Mouse (Mus musculus) liver (tissue): ENCODE measurements around the gene Mtfmt.

ENCODE experiments used
- DNase-seq: peaks from one replicate; pipeline ENCODE4 v3.0.0-alpha.2; 2020; ENCODE audit warnings: mixed read lengths

The Mtfmt gene

DNA sequence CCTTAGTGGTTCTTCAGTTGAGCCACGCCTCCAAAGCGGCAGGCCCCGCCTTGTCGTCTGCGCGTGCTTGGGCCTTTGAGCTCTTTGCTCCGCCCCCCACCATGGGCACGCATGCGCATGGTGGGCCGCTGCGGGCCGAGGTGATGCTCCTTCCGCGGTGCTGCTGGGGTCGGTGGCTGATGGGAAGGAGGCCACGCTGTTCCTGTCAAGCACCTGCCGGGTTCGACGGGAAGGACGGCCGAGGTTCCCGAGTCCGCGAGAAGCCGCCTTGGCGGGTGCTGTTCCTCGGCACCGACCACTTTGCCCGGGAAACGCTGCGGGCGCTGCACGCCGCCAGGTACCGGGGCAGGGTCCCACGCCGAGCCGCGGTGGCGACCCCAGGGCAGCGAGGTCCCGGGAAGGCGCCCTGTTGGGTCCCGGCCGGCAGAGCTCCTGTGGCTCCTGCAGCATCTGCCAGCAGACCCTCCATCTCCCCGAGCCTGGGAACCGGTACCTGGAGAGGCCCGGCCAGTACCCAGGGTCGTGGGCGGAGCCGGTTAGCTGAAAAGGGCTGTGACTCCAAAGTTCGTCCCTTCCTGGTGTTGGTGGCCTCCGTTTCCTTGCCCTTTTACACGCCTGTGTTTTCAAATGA is at the start of gene Mtfmt:
Gene Mtfmt (plus strand): TSS at position 112 of the 631 bp plus-strand sequence.
- DNase-seq, result peak; percentile 97

DNA sequence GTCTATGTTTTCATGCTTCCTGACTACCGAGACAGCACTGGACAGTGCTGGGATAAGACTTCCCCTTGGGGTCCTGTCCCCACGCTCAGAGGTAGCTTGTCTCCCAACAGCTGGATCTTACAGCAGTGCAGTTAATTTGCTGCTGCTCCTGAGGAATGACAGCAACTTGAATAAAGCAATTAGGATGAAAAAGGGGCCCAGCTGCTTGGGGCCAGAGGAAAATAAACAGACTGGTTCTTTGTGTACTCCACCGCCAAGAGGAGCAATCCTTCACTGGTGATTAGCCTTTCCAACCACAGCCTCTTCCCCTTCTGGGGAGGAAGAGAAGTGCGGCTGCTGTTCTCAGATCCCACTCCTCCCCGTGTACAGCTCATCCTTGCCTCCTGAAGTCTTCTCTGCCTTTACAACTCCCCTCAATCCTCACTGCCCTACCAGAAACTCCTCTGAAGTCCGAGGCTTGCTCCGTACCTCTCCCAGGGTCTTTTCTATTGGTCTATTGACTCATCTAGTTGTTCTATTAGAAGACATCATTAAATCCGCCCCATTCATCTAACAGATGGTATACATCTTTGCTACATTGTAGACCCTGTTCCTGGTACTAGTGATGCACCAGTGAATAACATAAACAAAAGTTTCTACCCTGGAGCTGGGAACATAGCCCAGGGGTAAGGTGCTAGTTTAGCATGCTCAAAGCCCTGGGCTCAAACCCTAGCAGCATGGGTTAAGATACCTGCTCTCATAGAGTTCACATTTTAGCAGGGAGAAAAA is 49.0 kb upstream of the Mtfmt start:
- DNase-seq, result no peak

DNA sequence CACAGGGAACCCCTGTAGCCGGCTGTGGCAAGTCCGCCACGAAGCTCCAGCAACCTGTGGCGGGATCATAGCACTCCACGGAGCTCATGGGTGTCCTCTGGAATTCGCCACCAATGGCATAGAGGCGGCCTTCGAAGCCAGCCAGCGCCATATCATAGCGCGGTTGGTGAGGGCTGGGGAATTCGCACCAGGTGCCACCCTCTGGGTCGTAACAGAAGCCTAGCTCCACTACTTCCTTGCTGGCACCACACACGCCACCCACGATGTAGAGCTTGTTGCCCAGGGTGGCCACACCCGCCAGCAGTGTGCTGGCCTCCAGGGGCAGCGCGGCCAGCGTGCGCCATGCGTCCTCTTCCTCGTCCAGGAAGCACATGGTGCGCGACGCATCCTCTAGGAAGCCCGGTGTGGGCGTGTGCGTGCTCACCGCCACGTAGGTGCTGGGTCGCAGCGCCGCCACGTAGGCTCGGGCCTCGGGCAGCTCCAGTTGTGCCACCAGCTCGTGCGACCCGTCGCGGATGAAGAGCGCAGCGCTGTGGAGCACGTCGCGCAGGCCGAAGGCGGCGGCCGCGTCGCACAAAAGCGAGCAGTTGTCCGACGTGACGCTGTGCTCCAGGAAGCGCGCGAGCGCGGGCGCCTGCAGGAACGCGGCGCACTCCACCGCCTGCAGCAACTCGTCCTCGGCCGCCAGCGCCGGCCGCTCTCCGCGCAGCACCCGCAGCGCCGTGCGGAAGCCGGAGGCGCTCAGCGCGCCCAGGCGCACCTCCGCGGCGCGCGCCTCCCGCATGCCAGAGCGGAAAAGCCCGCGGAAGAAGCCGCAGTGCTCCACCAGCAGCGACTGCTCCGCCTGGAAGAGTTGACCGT is 44.6 kb upstream of the Mtfmt start:
- DNase-seq, result no peak

DNA sequence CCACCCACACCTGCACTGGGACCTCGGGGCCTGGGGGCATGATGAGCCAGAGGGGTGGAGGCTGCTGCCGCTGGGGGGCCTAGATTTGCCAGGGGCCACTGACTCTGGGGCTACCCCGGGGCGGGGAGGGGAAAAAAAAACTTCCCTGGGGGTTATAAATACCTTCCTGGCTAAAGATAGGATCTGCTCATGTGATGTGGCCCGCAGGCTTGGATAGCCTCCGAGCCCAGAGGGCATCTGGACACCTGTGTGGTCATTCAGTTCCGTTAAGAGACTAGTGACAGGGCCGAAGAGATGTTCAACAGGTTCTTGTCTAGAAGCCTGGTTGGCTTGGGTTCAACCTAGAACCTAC is 44.0 kb upstream of the Mtfmt start, which contains the start of gene Kbtbd13:
Gene Kbtbd13 (minus strand): TSS at position 40 of the 352 bp plus-strand sequence.
- no peak for DNase-seq

- peak; percentile 65 for DNase-seq
Measured at GRCm38 (mm10) chr9:65392638-65393364, 42.8 kb upstream of the Mtfmt start.

DNA sequence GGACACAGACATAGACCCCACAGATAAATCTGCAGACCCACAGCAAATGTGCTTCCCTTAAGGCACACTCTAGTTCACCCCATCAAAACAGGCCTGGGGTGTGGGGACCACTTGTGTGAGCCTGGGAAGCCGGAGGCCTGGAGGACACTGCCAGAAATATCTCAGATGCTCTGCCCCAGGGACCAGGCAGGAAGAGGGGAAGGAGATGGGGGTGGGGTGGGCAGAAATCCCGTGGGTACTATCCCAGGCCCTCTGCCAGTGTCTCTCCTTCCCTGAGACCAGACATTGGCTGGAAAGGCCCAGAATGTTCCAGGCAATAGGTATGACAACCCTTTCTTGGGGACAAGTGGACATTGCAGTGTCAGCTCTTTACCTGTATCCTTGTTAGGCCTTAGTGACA is 42.0 kb upstream of the Mtfmt start:
- DNase-seq, result no peak

- no peak for DNase-seq
Measured at GRCm38 (mm10) chr9:65394360-65394759, 41.2 kb upstream of the Mtfmt start.

DNA sequence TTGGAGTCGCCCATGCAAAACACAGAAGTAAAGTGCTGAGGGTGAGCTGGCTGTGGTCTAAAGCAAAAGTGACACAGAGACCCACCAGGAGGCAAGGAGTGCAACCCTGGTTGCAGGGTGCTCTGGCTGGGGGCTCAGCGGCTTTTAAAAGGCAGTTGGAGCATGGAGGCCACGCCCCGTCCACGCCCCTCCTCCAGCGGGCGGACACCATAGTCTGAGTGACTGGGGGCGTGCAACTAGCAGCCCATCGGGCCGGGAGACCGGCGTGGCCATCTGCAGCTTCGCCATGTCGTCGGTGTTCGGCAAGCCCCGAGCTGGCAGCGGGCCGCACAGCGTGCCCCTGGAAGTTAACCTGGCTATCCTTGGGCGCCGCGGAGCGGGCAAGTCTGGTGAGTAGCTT is 37.3 kb upstream of the Mtfmt start, which contains the start of gene Rasl12:
Gene Rasl12 (plus strand): TSS at position 228 of the 400 bp plus-strand sequence.
- peak; percentile 75 for DNase-seq

DNA sequence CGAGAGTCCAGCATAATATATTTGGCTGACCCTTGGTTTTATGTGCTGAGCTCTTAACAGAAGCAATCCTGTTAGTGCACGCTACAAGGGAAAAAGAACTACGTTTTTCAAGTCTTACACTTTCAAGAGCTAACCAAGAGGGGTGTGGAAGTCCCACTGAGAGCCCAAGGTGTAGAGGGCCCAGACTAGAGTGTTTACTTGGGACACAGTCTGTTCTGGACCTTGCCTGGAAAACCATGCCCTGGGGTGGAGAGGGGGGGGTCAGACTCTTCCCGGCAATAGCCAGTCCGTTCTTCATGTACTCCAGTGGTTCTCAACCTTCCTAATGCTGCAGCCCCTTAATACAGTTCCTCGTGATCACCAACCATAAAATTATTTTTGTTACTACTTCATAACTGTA is 35.6 kb upstream of the Mtfmt start:
- DNase-seq, result no peak

- DNase-seq, result no peak
Measured at GRCm38 (mm10) chr9:65404331-65405183, 31.0 kb upstream of the Mtfmt start.

GRCm38 (mm10) chr9:65405184-65405449 is 30.5 kb upstream of the Mtfmt start:
- no peak for DNase-seq

GRCm38 (mm10) chr9:65407327-65407726 is 28.3 kb upstream of the Mtfmt start:
- no peak for DNase-seq

GRCm38 (mm10) chr9:65407861-65408260 is 27.7 kb upstream of the Mtfmt start:
- DNase-seq, result no peak

DNA sequence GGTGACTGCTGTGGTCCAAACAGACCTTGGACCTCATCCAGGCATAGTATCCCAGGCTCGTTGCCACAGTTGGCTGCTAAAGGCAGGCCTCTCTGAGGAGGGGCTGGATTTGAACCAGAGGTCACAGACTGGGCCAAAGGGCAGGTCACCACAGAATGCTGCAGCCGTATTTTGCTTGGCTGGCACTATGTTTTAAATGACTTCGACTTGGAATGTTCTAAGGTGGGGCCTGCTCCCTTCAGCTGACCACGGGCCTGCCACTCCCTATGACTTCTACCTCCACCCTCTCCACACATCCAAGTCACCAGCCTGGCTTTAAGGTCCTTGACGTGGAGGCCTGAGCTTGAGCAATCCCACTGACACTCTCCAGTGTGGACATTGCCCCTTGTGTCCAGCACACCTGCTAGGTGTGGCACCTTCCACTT is 26.7 kb upstream of the Mtfmt start:
- DNase-seq, result no peak

DNA sequence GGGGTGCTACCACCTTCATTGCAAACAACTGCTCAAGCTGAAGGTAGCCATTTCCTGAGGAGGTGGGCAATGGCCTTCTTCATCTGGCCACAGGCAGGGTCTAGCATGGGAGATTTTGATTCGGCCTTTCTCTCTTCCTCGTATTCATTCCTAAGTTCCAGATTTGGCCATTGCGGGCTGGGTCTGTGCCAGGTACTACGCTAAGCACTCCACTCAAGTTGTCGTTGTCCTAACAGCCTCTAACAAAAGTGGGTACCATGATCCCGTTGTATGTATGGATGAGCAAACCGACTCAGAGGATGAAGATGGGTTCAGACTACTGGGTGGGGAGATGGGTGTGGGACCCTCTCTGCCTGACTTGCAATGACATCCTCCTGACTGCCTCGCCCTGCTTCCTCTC is 25.2 kb upstream of the Mtfmt start:
- no peak for DNase-seq

DNA sequence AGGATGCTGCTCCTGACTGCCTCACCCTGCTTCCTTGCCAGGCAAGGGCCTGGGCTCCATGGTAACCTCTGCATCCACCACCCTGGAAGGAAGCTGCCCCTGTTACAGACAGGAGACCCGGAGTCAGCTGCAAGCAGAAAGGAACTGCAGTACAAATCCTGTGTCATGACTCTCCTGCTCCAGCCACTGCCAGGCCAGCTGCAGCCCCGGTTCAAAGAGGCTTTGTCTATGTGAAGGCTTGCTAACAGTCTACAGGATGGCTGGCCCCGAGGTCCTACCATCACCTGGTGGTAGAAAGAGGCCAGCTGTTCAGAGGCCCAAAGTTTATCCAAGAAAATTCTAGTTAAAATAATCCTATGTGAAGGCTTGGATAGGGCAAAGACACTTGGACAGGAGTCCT is 24.3 kb upstream of the Mtfmt start:
- no peak for DNase-seq

DNA sequence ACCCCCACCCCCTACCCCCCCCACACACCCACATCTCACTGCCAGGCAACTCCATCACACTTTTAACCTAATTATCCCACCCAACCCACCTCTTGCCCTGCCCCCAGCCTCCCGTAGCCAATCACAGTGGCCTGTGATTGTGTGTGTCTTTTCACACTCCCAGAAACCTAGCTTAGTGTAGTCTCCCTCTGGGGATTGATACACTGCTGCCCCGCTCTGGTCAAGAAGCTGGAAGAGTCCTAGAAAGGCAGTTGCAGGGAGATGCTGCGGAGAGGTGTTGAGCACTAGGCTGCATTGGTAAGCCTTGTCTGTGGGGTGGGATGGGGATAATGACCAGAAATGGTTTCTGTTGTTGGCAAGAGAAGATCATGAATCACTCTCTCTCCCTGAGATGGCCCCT is 17.8 kb upstream of the Mtfmt start:
- DNase-seq, result no peak

DNA sequence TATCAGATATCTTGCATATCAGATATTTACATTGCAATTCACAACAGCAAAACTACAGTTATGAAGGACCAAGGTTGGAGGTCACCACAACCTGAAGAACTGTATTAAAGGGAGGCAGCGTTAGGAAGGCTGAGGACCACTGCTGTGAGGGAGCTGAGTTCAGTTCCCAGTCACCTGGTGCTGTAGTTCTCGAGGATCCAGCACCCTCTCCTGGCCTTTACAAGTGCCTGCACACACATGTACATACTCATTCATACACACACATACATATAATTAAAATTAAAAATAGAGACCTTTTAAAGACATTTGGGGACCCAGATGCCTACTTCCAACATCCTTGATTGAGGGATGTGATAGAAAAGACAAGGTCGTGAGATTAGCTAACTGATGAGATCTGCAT is 15.9 kb upstream of the Mtfmt start:
- no peak for DNase-seq

DNA sequence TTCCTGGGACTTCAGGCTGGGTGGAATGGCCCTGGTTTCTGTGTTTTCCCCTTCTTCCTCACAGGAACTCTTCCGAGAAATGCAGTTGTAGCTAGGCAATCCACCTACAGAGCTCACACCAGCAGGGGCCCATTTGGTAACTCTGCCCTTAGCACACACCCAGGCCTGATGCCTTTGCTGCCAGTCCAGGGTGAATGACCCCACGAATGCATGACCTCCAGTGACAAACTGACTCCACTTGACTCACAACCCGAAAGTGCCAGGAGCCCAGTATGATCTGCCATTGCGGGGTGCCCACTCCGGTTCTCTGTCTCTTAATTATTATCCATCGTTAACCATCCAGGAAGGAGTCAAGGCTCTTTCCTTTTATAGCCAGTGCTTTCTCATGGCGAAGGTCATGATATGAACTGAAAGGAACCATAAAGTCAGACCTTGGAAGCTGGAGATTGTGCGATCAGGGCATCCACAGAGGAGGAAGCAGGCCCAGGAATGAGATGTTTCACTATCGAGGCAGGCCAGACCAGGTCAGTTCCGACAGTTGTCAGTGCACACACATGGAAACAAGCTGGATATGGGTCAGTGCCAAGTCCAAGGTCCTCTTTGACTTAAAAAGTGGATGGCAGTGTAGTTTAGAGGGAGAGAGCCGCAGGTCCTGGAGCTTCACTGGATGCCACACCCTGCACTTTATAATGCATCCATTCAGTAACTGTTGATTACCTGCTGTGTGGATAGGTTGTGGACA is 12.7 kb upstream of the Mtfmt start, which contains the start of gene Slc51b:
Gene Slc51b (minus strand): TSS at position 196 of the 742 bp plus-strand sequence.
- DNase-seq, result no peak

DNA sequence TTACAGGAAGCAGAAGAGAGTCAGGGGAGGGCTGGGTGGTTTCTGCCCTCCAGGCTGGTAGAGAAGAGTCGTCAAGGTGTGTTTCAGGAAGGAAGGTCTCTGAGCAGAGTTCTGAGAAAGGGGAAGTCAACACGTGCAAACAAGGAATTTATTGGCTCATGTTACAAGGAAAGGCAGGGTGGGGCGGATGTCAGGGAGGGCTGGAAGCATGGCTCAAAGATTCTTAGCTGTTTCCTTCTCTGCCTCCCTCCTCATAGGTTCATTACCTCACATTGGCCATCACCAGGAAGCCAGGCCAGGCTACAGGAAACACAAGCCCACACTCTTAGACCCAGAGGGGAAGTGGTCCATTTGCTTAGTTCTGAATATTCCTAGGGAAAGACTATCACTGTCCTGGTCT is 11.2 kb upstream of the Mtfmt start:
- DNase-seq, result no peak

DNA sequence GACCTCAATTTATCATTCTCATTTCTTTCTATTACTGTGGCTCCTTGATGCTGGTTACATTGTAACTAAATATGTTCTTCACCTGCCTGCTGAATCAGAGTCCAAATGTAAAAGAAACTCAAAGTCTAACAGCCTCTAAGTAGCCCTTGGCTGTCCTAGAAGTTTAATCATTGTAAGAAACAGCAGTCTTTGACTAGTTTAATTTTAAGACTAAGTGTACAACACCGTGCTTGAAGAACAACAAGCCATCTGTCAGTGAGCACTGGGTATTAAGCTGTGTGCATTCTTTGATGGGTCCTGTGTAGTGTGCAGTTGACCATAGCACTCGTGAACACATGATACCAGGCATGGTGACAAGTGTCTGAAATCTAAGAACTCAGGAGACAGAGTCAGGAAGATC is 8.1 kb upstream of the Mtfmt start:
- no peak for DNase-seq
